Mouse (Mus musculus) midbrain, embryonic 16.5 days (tissue): ENCODE results near the gene Ass1. TPM values are rescaled to one million over a fixed set of nuclear protein-coding genes. Genes with fewer than 3 reads are reported as not detected.

Experiments
- ATAC-seq: fragments of 200-750 bp; cut with Nextera tagmentation; 2 replicates; pipeline ENCODE4 v1.8.0; 2017; ENCODE audit warnings: moderate TSS enrichment
- H3K27ac ChIP-seq: fragments of 300-500 bp; sonication (generic); 2 replicates; pipeline ENCODE4 v1.5.1; 2014; ENCODE audit warnings: mild to moderate bottlenecking, low read length, mixed read lengths
- H3K27me3 ChIP-seq: fragments of 300-500 bp; sonication (generic); 2 replicates; pipeline ENCODE4 v1.6.1; 2014; ENCODE audit warnings: low read depth, low read length, mixed read lengths; ENCODE audit not compliant: control insufficient read depth, insufficient read depth
- H3K36me3 ChIP-seq: fragments of 300-500 bp; sonication (generic); 2 replicates; pipeline ENCODE4 v1.6.1; 2014; ENCODE audit warnings: mild to moderate bottlenecking, low read length, moderate library complexity, mixed read lengths; ENCODE audit not compliant: control insufficient read depth, insufficient read depth
- H3K4me1 ChIP-seq: fragments of 300-500 bp; sonication (generic); 2 replicates; pipeline ENCODE4 v1.6.1; 2014; ENCODE audit warnings: mild to moderate bottlenecking, low read length, mixed read lengths; ENCODE audit not compliant: control insufficient read depth, insufficient read depth
- H3K4me2 ChIP-seq: fragments of 300-500 bp; sonication (generic); 2 replicates; pipeline ENCODE4 v1.6.1; 2014; ENCODE audit warnings: mild to moderate bottlenecking, low read length, mixed read lengths
- H3K4me3 ChIP-seq: fragments of 300-500 bp; sonication (generic); 2 replicates; pipeline ENCODE4 v1.5.1; 2014; ENCODE audit warnings: low read depth, mild to moderate bottlenecking, low read length, moderate library complexity, mixed read lengths
- H3K9ac ChIP-seq: fragments of 300-500 bp; sonication (generic); 2 replicates; pipeline ENCODE4 v1.6.1; 2014; ENCODE audit warnings: low read depth, low read length, mixed read lengths
- H3K9me3 ChIP-seq: fragments of 300-500 bp; sonication (generic); replicated peaks from 2 replicates; pipeline ENCODE4 v1.6.1; 2014; ENCODE audit warnings: mild to moderate bottlenecking, low read length, mixed read lengths; ENCODE audit not compliant: control insufficient read depth, poor library complexity, severe bottlenecking
- WGBS: fragments of 180-500 bp; shearing (Covaris S2); extraction: QIAGEN DNeasy Blood & Tissue Kit; methylation state at CpG from one replicate; pipeline ENCODE4 v1.1.7; 2014; 5-methylcytosine and 5-hydroxymethylcytosine counted together
- polyA plus RNA-seq: library from polyadenylated mRNA; unstranded; fragments of >200 nt; fragmentation: Nextera tagmentation; extraction: Ambion mirVana; gene quantifications from 2 replicates; pipeline ENCODE4 v1.2.1, GENCODE M21; 2015

Gene Ass1
- 10.3 and 12.0 TPM in 2 replicates for polyA plus RNA-seq

GRCm38 (mm10) chr2:31469931-31470682 lies at the start of gene Ass1:
TSS of gene Ass1 (plus strand) at chr2:31470207.
- H3K4me1 ChIP-seq: peaks cover 12% of the 10 kb centered on the region
- peaks cover 27% of the 10 kb centered on the region for H3K27me3 ChIP-seq
- no peaks in the 10 kb centered on the region for H3K36me3 ChIP-seq
- peak within 1 kb of the TSS; percentile 95 for H3K4me2 ChIP-seq
- H3K27ac ChIP-seq: no peak within 1 kb of the TSS
- no peaks in the 10 kb centered on the region for H3K9me3 ChIP-seq
- WGBS: under 1% methylated on average over 37 of the region's 49 CpGs
- peak within 1 kb of the TSS; percentile 74 for H3K9ac ChIP-seq
- ATAC-seq: peak; percentile 69
- peak within 1 kb of the TSS; percentile 49 for H3K4me3 ChIP-seq

GRCm38 (mm10) chr2:31420914-31421313 lies 49.1 kb upstream of the Ass1 start:
- no peaks in the 10 kb centered on the region for H3K36me3 ChIP-seq
- no peaks in the 10 kb centered on the region for H3K4me1 ChIP-seq
- no peak overlapping the region for H3K4me2 ChIP-seq
- no peak for ATAC-seq
- no peak overlapping the region for H3K27ac ChIP-seq
- 80% methylated on average over 6 of the region's 6 CpGs for WGBS
- no peaks in the 10 kb centered on the region for H3K27me3 ChIP-seq
- no peak overlapping the region for H3K9ac ChIP-seq
- no peaks in the 10 kb centered on the region for H3K9me3 ChIP-seq
- H3K4me3 ChIP-seq: no peak overlapping the region

GRCm38 (mm10) chr2:31422576-31422975 lies 47.4 kb upstream of the Ass1 start:
- no peak overlapping the region for H3K4me2 ChIP-seq
- 68% methylated on average over 5 of the region's 6 CpGs for WGBS
- H3K9me3 ChIP-seq: no peaks in the 10 kb centered on the region
- H3K9ac ChIP-seq: no peak overlapping the region
- no peaks in the 10 kb centered on the region for H3K27me3 ChIP-seq
- H3K27ac ChIP-seq: no peak overlapping the region
- no peak overlapping the region for H3K4me3 ChIP-seq
- ATAC-seq: no peak
- no peaks in the 10 kb centered on the region for H3K4me1 ChIP-seq
- H3K36me3 ChIP-seq: no peaks in the 10 kb centered on the region

DNA sequence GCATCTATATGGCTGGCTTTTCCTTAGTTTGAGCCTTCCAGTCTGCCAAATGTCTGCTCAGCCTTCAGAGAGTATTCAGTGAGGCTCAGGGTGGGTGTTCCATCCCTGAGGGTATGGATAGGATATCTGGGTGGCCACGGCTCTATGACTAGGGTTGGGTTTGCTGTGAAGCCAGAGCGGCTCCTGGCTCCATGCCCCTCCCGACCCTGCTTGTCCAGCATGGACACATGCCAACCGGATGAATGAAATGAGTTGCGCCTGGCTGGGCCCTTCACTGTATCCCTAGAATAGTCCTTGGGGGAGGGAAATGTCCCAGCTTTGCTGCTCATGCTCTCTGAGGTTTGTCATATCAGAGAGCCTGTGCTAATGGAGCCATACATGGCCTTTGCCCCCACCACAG lies 38.5 kb upstream of the Ass1 start:
- ATAC-seq: no peak
- Histone ChIP-seq H3K27ac (no peak overlapping the region), H3K9me3 (no peaks in the 10 kb centered on the region), H3K4me1 (no peaks in the 10 kb centered on the region), H3K4me2 (no peak overlapping the region), H3K36me3 (no peaks in the 10 kb centered on the region), H3K27me3 (no peaks in the 10 kb centered on the region), H3K4me3 (no peak overlapping the region), H3K9ac (no peak overlapping the region)
- WGBS: 78% methylated on average over 5 of the region's 5 CpGs

DNA sequence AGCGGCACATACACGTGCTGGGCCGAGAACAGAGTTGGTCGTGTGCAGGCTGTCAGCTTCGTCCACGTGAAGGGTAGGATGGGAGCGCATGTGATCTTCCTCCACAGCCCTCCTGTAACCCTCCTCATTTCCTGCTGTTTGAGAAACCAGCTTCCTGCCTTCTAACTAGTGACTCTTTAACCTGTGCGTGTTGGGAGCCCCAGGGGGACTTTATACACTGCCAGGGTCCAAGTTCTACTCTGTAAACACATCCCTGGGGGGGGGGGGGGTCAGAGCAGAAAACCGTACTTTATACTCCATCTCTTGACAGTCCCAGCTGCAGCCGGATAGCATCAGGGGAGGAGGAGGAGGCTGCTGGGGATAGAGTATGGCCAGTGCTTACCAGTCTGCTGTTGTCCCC lies 35.3 kb upstream of the Ass1 start:
- no peak for ATAC-seq
- no peak overlapping the region for H3K9ac ChIP-seq
- WGBS: 84% methylated on average over 10 of the region's 10 CpGs

DNA sequence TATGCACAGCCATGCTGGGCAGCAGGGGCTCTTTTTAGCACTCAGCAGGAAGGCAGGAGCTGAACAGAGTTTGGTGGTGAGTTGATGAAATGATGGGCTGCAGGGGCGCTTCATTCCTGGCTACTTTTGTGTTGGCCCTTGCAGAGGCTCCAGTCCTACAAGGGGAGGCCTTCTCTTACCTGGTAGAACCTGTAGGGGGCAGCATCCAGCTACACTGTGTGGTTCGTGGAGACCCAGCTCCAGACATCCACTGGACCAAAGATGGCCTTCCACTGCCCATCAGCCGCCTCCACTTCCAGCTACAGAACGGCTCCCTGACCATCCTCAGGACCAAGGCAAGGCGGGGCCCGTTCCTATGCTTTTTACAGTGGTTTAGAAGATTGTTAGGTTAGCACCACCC lies 34.4 kb upstream of the Ass1 start:
- Histone ChIP-seq H3K4me3 (no peak overlapping the region), H3K27ac (no peak overlapping the region), H3K36me3 (no peaks in the 10 kb centered on the region), H3K9ac (no peak overlapping the region), H3K9me3 (no peaks in the 10 kb centered on the region), H3K4me1 (no peaks in the 10 kb centered on the region), H3K4me2 (no peak overlapping the region), H3K27me3 (no peaks in the 10 kb centered on the region)
- WGBS: 33% methylated on average over 6 of the region's 6 CpGs
- no peak for ATAC-seq

More for the DNA sequence above, 35.3 kb upstream of the Ass1 start:
- Histone ChIP-seq H3K4me1 (no peaks in the 10 kb centered on the region), H3K36me3 (no peaks in the 10 kb centered on the region), H3K4me2 (no peak overlapping the region), H3K27me3 (no peaks in the 10 kb centered on the region), H3K9me3 (no peaks in the 10 kb centered on the region), H3K27ac (no peak overlapping the region), H3K4me3 (no peak overlapping the region)

DNA sequence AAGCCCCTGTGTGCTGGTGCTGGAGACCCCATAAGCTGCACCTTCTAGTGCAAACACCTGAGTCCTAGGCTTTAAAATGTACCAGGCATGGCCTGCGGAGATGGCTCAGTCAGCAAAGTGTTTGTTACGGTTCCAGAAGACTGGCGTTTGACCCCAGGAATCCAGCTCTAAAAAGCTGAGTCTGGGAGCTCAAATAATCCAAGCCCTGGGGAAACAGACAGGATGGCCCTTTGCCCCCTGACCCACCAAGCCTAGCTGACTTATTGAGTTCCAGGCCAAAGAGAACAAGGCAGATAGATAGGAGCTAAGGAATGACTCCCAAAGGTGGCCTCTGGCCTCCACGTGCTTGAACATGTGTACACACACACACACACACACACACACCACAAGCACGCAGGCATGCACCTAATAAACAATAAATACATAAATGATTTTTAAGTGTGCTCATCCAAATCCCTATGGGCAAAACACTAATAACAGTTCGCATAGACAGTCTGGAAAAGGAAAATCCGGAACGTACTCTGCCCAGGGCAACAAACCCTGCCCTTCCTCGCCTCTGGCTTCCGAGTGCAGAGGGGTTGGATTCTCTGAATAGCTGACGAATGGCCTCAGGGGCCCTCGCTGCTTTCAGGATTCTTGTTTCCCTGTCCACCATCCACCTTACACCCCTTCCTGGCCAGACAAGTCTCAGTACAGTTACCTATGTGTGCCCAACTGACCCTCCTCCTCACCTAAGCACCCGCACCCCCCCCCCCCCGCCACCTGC lies 32.3 kb upstream of the Ass1 start:
- Histone ChIP-seq H3K4me3 (no peak overlapping the region), H3K36me3 (no peaks in the 10 kb centered on the region), H3K27me3 (no peaks in the 10 kb centered on the region), H3K4me1 (peaks cover 5% of the 10 kb centered on the region), H3K9ac (no peak overlapping the region), H3K27ac (no peak overlapping the region), H3K4me2 (no peak overlapping the region), H3K9me3 (no peaks in the 10 kb centered on the region)
- ATAC-seq: no peak
- 73% methylated on average over 14 of the region's 14 CpGs for WGBS

DNA sequence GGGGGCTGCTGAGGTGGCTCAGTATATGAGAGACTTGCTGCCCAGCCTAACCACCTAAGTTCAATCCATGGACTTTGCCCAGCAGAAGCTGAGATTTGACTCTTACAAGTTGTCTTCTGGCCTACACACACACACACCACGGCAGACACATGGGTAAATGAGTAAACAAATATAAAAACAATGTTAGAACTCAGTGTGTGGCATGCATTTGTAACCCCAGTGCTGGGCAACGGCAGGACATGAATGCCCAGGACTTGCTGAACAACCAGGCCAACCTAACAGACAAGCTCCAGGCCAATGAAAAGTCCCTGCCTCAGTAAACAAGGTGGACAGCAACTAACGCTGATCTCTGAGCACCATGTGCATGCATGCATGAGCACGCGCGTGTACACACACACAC lies 30.4 kb upstream of the Ass1 start:
- no peak for ATAC-seq
- 90% methylated on average over 6 of the region's 6 CpGs for WGBS
- Histone ChIP-seq H3K27me3 (no peaks in the 10 kb centered on the region), H3K9me3 (no peaks in the 10 kb centered on the region), H3K4me3 (no peak overlapping the region), H3K27ac (no peak overlapping the region), H3K4me2 (no peak overlapping the region), H3K36me3 (no peaks in the 10 kb centered on the region), H3K9ac (no peak overlapping the region), H3K4me1 (peaks cover 5% of the 10 kb centered on the region)

DNA sequence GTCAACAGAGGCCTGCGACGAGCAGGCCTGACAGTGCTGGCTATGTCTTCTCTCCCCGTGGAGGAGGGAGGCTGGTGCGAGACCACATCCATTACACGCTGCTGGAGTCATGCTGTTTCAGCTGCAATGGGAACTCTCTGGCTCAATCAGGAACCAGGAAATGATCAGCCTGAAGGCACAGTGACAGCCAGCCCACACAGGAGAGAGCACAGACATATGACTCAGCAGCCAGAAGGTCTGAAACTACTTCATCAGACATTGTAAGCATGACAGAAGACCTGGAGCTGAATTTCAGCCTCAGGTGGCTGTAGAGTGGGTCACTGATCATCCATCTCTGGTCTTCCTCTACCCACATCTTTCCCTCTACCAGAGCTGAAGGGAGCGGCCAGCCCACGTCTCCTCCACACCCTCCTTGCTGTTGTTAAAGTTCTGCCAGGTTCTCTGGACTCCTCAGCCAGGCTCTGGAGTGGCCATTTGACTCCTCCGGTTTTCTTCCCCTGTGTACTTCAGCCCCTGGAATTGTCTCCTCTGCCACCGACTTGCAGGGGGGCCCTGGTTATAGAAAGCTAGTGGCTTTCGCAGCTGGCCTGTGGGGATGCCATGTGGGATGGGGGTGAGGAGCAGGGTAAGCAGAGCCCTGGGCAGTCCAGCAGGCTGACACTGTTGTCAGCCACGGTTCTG lies 27.4 kb upstream of the Ass1 start:
- no peaks in the 10 kb centered on the region for H3K27me3 ChIP-seq
- H3K4me2 ChIP-seq: no peak overlapping the region
- peaks cover 5% of the 10 kb centered on the region for H3K4me1 ChIP-seq
- no peaks in the 10 kb centered on the region for H3K9me3 ChIP-seq
- no peak overlapping the region for H3K9ac ChIP-seq
- no peak for ATAC-seq
- 63% methylated on average over 11 of the region's 11 CpGs for WGBS
- no peak overlapping the region for H3K4me3 ChIP-seq
- H3K27ac ChIP-seq: no peak overlapping the region
- H3K36me3 ChIP-seq: no peaks in the 10 kb centered on the region
